Mouse (Mus musculus) liver, embryonic 11.5 days (tissue): ENCODE measurements around the gene Man2a1. TPM values are rescaled to one million over a fixed set of nuclear protein-coding genes. Genes with fewer than 3 reads are reported as not detected.

Experiments used
- ATAC-seq: fragments of 200-750 bp; cut with Nextera tagmentation; replicated peaks from 2 replicates; pipeline ENCODE4 v1.8.0; 2017; ENCODE audit warnings: moderate number of reproducible peaks, mild to moderate bottlenecking, moderate TSS enrichment, moderate library complexity; ENCODE audit not compliant: low FRiP score
- DNase-seq: peaks from one replicate; pipeline ENCODE4 v3.0.0-alpha.2; 2017; ENCODE audit warnings: low spot score
- H3K27ac ChIP-seq: fragments of 300-500 bp; sonication (generic); 2 replicates; pipeline ENCODE4 v1.5.1; 2014; ENCODE audit warnings: mild to moderate bottlenecking, low read depth, low read length, control low read depth
- H3K27me3 ChIP-seq: fragments of 300-500 bp; sonication (generic); replicated peaks from 2 replicates; pipeline ENCODE4 v1.6.1; 2014; ENCODE audit warnings: low read length, mixed read lengths; ENCODE audit not compliant: control insufficient read depth, insufficient read depth
- H3K36me3 ChIP-seq: fragments of 300-500 bp; sonication (generic); 2 replicates; pipeline ENCODE4 v1.6.1; 2014; ENCODE audit warnings: mild to moderate bottlenecking, low read length, moderate library complexity, mixed read lengths; ENCODE audit not compliant: control insufficient read depth, insufficient read depth
- H3K4me1 ChIP-seq: fragments of 300-500 bp; sonication (generic); replicated peaks from 2 replicates; pipeline ENCODE4 v1.6.1; 2014; ENCODE audit warnings: low read length, mixed read lengths; ENCODE audit not compliant: control insufficient read depth, insufficient read depth
- H3K4me2 ChIP-seq: fragments of 300-500 bp; sonication (generic); 2 replicates; pipeline ENCODE4 v1.6.1; 2014; ENCODE audit warnings: mild to moderate bottlenecking, control low read depth, moderate library complexity
- H3K4me3 ChIP-seq: fragments of 300-500 bp; sonication (generic); 2 replicates; pipeline ENCODE4 v1.5.1; 2014; ENCODE audit warnings: low read depth, low read length, control low read depth
- H3K9ac ChIP-seq: fragments of 300-500 bp; sonication (generic); 2 replicates; pipeline ENCODE4 v1.6.1; 2014; ENCODE audit warnings: low read depth, low read length, control low read depth
- H3K9me3 ChIP-seq: fragments of 300-500 bp; sonication (generic); 2 replicates; pipeline ENCODE4 v1.6.1; 2016; ENCODE audit warnings: low read length, inconsistent platforms, mixed read lengths; ENCODE audit not compliant: control insufficient read depth
- WGBS: fragments of 180-500 bp; shearing (Covaris S2); extraction: QIAGEN DNeasy Blood & Tissue Kit; methylation state at CpG from one replicate; pipeline ENCODE4 v1.1.7; 2014; 5-methylcytosine and 5-hydroxymethylcytosine counted together
- polyA plus RNA-seq: library from polyadenylated mRNA; unstranded; fragments of >200 nt; fragmentation: Nextera tagmentation; extraction: Ambion mirVana; gene quantifications from 2 replicates; pipeline ENCODE4 v1.2.1, GENCODE M21; 2014

Gene Man2a1
- polyA plus RNA-seq, 1 experiment from 2014 or later = 6.8 TPM

DNA sequence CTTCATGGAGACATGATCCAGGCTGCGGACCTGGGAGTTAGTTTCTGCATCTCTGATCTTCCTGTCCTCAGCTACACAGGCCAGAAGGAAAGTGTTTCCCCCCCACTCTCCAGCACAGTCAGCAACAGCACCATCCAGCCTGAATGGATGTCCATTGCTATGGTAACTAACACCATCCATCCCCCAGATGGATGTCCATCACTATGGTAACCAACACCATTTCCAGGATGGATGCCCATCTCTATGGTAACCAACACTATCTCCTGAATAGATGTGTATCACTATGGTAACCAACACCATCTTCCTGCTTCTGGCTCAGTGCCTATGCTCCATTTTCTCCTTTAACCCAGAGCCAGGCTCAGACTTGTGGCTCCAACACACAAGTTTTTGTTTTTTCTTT, 169.7 kb downstream of the Man2a1 start:
- Histone ChIP-seq H3K9ac (no peak overlapping the region), H3K27ac (no peak overlapping the region), H3K4me2 (no peak overlapping the region), H3K4me3 (no peak overlapping the region), H3K27me3 (no peaks in the 10 kb centered on the region), H3K9me3 (no peaks in the 10 kb centered on the region), H3K36me3 (no peaks in the 10 kb centered on the region), H3K4me1 (no peaks in the 10 kb centered on the region)
- ATAC-seq (no peak), DNase-seq (no peak)
- 72% methylated on average over 1 of the region's 1 CpGs for WGBS

DNA sequence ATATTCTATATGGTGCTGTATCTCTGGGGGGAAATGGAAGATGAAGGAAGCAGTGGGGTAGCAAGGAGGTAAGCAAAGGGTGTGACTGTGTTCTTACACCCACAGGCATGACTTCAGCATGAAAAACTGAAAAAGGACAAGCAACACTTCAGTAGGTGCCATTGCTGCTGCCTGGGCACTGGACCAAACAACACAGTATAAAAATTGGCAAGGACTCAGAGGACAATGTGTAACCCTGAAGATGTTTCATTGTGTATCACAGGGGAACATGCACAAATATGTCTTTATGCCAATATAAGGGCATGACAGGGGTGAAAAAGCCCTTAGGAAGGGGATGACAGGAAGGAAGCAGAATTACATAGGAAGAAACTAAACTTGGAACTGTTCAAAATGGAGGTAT, 172.1 kb downstream of the Man2a1 start:
- Histone ChIP-seq H3K9ac (no peak overlapping the region), H3K4me2 (no peak overlapping the region), H3K4me3 (no peak overlapping the region), H3K27me3 (no peaks in the 10 kb centered on the region), H3K9me3 (no peaks in the 10 kb centered on the region), H3K36me3 (no peaks in the 10 kb centered on the region), H3K4me1 (no peaks in the 10 kb centered on the region), H3K27ac (no peak overlapping the region)
- ATAC-seq (no peak), DNase-seq (no peak)

DNA sequence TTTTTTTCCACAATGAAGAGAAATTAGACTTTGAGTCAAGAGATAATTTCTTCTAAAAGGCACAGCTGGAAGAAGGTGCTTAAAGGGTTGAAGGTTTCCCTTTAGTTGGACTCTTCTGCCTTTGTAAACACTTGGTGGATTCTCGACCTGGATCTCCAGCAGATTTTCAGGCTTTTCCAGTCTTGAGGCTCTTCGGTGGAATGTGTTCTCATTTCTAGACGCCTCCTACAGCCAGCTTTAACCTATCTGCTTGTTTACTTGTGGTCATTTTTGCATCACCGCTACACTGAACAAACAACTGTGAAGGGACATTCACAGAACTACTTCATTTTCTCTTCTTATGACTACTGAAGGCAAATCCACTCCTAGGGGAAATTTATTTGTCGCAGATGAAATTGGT, 173.7 kb downstream of the Man2a1 start:
- no peaks in the 10 kb centered on the region for H3K36me3 ChIP-seq
- H3K27me3 ChIP-seq = no peaks in the 10 kb centered on the region
- no peak overlapping the region for H3K27ac ChIP-seq
- H3K9me3 ChIP-seq = no peaks in the 10 kb centered on the region
- H3K4me2 ChIP-seq = no peak overlapping the region
- WGBS = 80% methylated on average over 5 of the region's 5 CpGs
- H3K4me3 ChIP-seq = no peak overlapping the region
- no peak for DNase-seq
- H3K4me1 ChIP-seq = no peaks in the 10 kb centered on the region
- ATAC-seq = no peak
- H3K9ac ChIP-seq = no peak overlapping the region

DNA sequence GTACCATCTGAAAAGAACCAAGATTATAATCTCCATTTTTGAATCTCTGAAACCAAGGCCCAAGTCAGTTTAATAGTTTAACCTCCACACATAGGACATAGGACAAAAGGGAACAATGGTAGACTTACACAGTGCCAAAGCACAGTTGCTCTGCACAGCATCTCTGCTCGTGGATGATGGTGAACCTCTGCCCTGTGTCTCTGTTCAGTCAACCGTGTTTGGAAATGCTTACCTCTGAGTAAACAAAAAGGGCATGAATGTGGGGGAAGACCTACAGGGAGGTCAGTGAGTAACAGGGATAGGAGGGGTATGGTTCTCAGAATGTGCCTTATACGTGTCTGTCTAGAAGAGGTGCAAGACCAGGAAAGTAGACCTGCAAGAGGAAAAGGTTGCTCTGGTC, 177.8 kb downstream of the Man2a1 start:
- DNase-seq (no peak), ATAC-seq (no peak)
- Histone ChIP-seq H3K4me2 (no peak overlapping the region), H3K9me3 (no peaks in the 10 kb centered on the region), H3K4me3 (no peak overlapping the region), H3K36me3 (no peaks in the 10 kb centered on the region), H3K9ac (no peak overlapping the region), H3K27me3 (no peaks in the 10 kb centered on the region), H3K4me1 (no peaks in the 10 kb centered on the region), H3K27ac (no peak overlapping the region)
- WGBS = 66% methylated on average over 3 of the region's 3 CpGs

DNA sequence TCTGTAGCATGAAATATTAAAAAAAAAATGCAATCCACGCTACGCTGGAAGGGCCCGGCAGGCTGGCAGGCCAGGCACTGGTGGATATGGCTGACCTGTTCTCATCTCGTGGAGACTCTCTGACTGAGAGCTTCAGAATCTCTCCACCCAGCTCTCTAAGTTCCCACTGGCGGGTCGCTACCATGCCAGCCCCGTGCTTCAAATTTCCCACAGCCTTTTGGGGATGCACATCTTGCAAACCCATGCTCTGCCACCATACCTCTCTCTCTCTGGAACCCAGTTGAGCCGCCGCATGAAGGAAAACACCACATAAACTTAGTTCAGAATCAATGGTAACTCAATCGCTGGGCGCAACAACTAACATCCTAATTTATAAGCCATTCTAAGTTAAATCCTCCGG, 178.2 kb downstream of the Man2a1 start:
- Histone ChIP-seq H3K9me3 (no peaks in the 10 kb centered on the region), H3K9ac (no peak overlapping the region), H3K4me2 (no peak overlapping the region), H3K27me3 (no peaks in the 10 kb centered on the region), H3K36me3 (no peaks in the 10 kb centered on the region), H3K4me1 (no peaks in the 10 kb centered on the region), H3K27ac (no peak overlapping the region), H3K4me3 (no peak overlapping the region)
- no peak for ATAC-seq
- DNase-seq = no peak
- 88% methylated on average over 12 of the region's 12 CpGs for WGBS

DNA sequence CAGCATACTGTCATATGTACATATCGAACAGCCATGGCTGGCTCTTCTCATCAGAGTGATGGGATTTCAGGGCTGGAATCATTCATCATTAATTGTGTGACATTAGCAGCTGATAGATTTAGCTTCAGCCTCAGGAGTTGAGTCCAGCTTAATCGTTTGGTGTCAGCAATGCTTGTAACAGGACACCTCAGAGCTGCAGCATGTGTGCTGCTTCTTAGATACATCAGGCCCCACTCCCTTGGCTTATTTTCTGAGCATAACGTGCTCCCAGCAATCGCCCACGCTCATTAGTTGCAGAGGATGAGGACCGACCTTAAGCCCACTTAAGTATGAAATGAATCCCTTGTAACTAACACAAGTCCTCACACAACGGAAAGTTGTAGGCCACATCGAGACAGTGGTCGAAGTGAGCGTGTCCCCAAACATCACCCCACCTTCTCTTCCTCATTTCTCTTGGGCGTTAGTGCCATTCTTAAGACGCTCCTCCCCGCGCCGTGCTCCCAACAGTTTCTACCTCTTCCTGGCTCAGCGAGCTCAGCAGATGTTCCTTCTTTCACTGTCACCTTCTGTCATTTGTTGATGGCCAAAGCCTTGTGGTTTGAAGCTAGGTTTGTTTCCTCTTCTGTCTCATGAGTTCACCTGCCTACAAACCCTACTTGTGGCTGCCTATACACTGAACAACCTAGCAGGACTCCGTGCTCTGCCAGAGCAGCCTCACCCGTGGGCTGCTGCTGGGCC, 180.4 kb downstream of the Man2a1 start:
- Histone ChIP-seq H3K9ac (no peak overlapping the region), H3K9me3 (no peaks in the 10 kb centered on the region), H3K4me3 (no peak overlapping the region), H3K27me3 (no peaks in the 10 kb centered on the region), H3K4me2 (no peak overlapping the region), H3K36me3 (no peaks in the 10 kb centered on the region), H3K27ac (no peak overlapping the region), H3K4me1 (no peaks in the 10 kb centered on the region)
- no peak for DNase-seq
- no peak for ATAC-seq
- WGBS = 77% methylated on average over 18 of the region's 18 CpGs

DNA sequence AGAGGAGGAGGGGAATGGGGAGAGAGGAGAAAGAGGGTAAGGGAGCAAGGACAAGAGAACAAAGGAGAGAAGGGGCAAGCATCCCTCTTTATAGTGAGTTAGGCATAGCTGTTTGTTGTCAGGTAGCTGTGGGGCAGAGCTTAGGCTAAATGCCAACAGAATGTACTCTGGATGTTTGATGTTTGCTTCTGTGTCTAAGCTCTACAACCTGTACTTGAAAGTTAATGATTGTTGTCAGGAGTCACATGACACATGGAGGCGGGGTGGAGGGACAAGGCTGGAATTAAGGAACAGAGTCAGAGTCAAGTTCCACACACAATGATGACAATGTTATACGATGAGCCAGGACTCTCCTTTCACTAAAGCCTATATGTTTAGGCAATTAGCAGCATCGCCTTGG, 181.8 kb downstream of the Man2a1 start:
- Histone ChIP-seq H3K4me1 (no peaks in the 10 kb centered on the region), H3K9me3 (no peaks in the 10 kb centered on the region), H3K4me2 (no peak overlapping the region), H3K27me3 (no peaks in the 10 kb centered on the region), H3K36me3 (no peaks in the 10 kb centered on the region), H3K4me3 (no peak overlapping the region), H3K27ac (no peak overlapping the region), H3K9ac (no peak overlapping the region)
- WGBS = 80% methylated on average over 3 of the region's 3 CpGs
- ATAC-seq (no peak), DNase-seq (no peak)

DNA sequence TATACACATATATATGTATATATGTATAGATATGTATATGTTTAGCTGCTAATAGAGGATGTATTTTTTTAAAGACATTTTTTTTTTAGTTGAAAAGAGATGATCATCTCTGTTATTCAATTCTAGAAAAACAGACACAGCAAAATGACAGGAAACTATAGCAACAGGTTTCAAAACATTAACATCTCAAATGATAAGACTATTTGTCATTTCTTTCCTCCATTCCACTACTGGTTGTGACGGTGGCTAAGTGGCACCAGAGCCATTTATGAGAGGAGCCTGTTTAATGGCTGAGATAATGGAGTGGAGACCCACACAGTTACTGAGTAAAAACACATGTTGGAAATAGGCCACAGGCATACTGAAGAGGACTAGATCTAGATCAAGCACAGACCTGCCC, 185.4 kb downstream of the Man2a1 start:
- H3K9me3 ChIP-seq = no peaks in the 10 kb centered on the region
- H3K4me1 ChIP-seq = no peaks in the 10 kb centered on the region
- WGBS = 49% methylated on average over 1 of the region's 1 CpGs
- no peaks in the 10 kb centered on the region for H3K27me3 ChIP-seq
- no peak overlapping the region for H3K27ac ChIP-seq
- H3K9ac ChIP-seq = no peak overlapping the region
- no peak overlapping the region for H3K4me2 ChIP-seq
- H3K36me3 ChIP-seq = no peaks in the 10 kb centered on the region
- no peak overlapping the region for H3K4me3 ChIP-seq
- DNase-seq (no peak), ATAC-seq (no peak)

DNA sequence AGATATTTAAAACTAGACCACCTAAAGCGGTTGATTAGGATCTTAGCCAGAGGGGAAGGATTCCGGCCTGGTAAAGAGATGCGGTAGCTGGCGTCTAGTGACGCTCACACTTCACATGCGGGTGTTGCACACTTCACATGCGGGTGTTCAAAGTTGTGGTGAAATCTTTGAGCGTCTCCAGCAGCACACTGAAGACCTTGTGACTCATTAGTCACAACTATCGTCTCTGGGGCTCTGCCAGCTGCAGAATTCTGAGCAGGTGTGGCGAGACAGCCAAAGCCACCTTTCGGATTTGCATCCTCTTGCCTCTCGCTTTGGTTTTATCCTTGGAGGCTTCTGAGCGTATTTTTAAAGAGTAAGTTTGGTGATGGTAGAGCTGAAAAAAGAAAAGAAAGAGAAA, 187.8 kb downstream of the Man2a1 start:
- Histone ChIP-seq H3K4me3 (no peak overlapping the region), H3K4me1 (no peaks in the 10 kb centered on the region), H3K9ac (no peak overlapping the region), H3K9me3 (no peaks in the 10 kb centered on the region), H3K27me3 (no peaks in the 10 kb centered on the region), H3K36me3 (no peaks in the 10 kb centered on the region), H3K27ac (no peak overlapping the region), H3K4me2 (no peak overlapping the region)
- ATAC-seq (no peak), DNase-seq (no peak)
- WGBS = 85% methylated on average over 13 of the region's 13 CpGs
